In genomic region chr12:109412071-109412440, GRCm38 (mm10) we compare ENCODE assay signal across 10 mouse cellular contexts. TPM values are rescaled to one million over a fixed set of nuclear protein-coding genes. Genes with fewer than 3 reads are reported as not detected.
DNase-seq lines count a peak whose midpoint lies in the region; ATAC-seq and TF ChIP-seq lines count a peak whose summit lies in the region.
"Had no signal": no experiment of that assay in that cellular context is flagged by ENCODE, and none has a peak within 500 bp of the region (broad histone marks: within the 10 kb centered on the region; RNA-seq: fewer than 3 reads in every experiment).

No protein-coding gene starts in this region.

- no peak overlapping the region for H3K4me3 ChIP-seq in kidney, embryonic 14.5 days (ENCODE audit: low read length)
- no peak overlapping the region for H3K4me3 ChIP-seq in embryonic facial prominence, embryonic 12.5 days
- H3K4me3 ChIP-seq in limb, embryonic 13.5 days = no peak overlapping the region

- H3K9ac ChIP-seq in kidney, embryonic 14.5 days (ENCODE audit: low read depth, low read length) = no peak overlapping the region
- H3K9ac ChIP-seq in embryonic facial prominence, embryonic 12.5 days = no peak overlapping the region
- H3K9ac ChIP-seq in limb, embryonic 13.5 days = no peak overlapping the region

- peaks cover 48% of the 10 kb centered on the region for H3K4me1 ChIP-seq in kidney, embryonic 14.5 days (ENCODE audit: control insufficient read depth, insufficient read depth, low read length)
- peaks cover 74% of the 10 kb centered on the region for H3K4me1 ChIP-seq in embryonic facial prominence, embryonic 12.5 days
- peaks cover 79% of the 10 kb centered on the region for H3K4me1 ChIP-seq in limb, embryonic 13.5 days

- no peaks in the 10 kb centered on the region for H3K36me3 ChIP-seq in kidney, embryonic 14.5 days (ENCODE audit: control insufficient read depth, insufficient read depth, low read length)
- no peaks in the 10 kb centered on the region for H3K36me3 ChIP-seq in embryonic facial prominence, embryonic 12.5 days
- no peaks in the 10 kb centered on the region for H3K36me3 ChIP-seq in limb, embryonic 13.5 days

- no peak for TF ChIP-seq POLR2A in brain, embryonic 14.5 days (IDR thresholded peaks at IDR 0.05; ENCODE audit: borderline replicate concordance, extremely low read depth, insufficient read depth, insufficient read length, poor library complexity, severe bottlenecking)

- no peak for DNase-seq in kidney, adult 8-10 months
- peak; percentile 39 for DNase-seq in brain, embryonic 14.5 days (ENCODE audit: low read depth)
- no peak for DNase-seq in left cerebral cortex, postnatal 4 days
- DNase-seq: cerebellum, adult 11-12 months; lung, adult 18-20 months had no signal

- no peaks in the 10 kb centered on the region for H3K27me3 ChIP-seq in kidney, embryonic 14.5 days (ENCODE audit: control insufficient read depth, insufficient read depth, low read length)
- H3K27me3 ChIP-seq in embryonic facial prominence, embryonic 12.5 days = no peaks in the 10 kb centered on the region
- no peaks in the 10 kb centered on the region for H3K27me3 ChIP-seq in limb, embryonic 13.5 days

- peak overlapping the region; percentile 84 for H3K27ac ChIP-seq in kidney, embryonic 14.5 days (ENCODE audit: low read depth, low read length)
- H3K27ac ChIP-seq in embryonic facial prominence, embryonic 12.5 days = peak overlapping the region; percentile 92
- H3K27ac ChIP-seq in limb, embryonic 13.5 days = peak overlapping the region; percentile 92

- TF ChIP-seq CTCF in brain, embryonic 14.5 days (IDR thresholded peaks at IDR 0.05; ENCODE audit: borderline replicate concordance, extremely low read depth, insufficient read depth, insufficient read length) = no peak

- no peaks in the 10 kb centered on the region for H3K9me3 ChIP-seq in kidney, embryonic 14.5 days (ENCODE audit: control insufficient read depth, low read length)
- no peaks in the 10 kb centered on the region for H3K9me3 ChIP-seq in embryonic facial prominence, embryonic 12.5 days
- H3K9me3 ChIP-seq in limb, embryonic 13.5 days = no peaks in the 10 kb centered on the region

- WGBS in kidney, embryonic 14.5 days = 74% methylated on average over 8 of the region's 8 CpGs
- 59% methylated on average over 8 of the region's 8 CpGs for WGBS in embryonic facial prominence, embryonic 12.5 days
- 50% methylated on average over 8 of the region's 8 CpGs for WGBS in limb, embryonic 13.5 days

- intact Hi-C loops in left cerebral cortex, postnatal 4 days (cut with DNase I) = no loop called here

- no peak overlapping the region for H3K4me2 ChIP-seq in kidney, embryonic 14.5 days (replicated peaks; ENCODE audit: low read depth, low read length)
- no peak overlapping the region for H3K4me2 ChIP-seq in embryonic facial prominence, embryonic 12.5 days (replicated peaks)
- no peak overlapping the region for H3K4me2 ChIP-seq in limb, embryonic 13.5 days (replicated peaks)

- ATAC-seq in kidney, embryonic 14.5 days (ENCODE audit: low FRiP score, low TSS enrichment) = no peak
- ATAC-seq in embryonic facial prominence, embryonic 12.5 days (ENCODE audit: insufficient number of reproducible peaks, insufficient read depth, low FRiP score, low TSS enrichment) = no peak
- no peak for ATAC-seq in limb, embryonic 13.5 days (ENCODE audit: low FRiP score, low read depth)
- ATAC-seq in granulocyte monocyte progenitor cell, adult 5-6 weeks (replicated peaks; ENCODE audit: poor library complexity, severe bottlenecking) = no peak

RNA-seq across cellular contexts. Expression of gene Dlk1, which starts 40.6 kb away (rescaled TPM):
- polyA plus RNA-seq in kidney, embryonic 14.5 days (2014; fragmentation: Nextera tagmentation; extraction: Ambion mirVana) = 51.1 and 52.4 TPM in 2 replicates
- 303 and 331 TPM in 2 replicates for polyA plus RNA-seq in brain, embryonic 14.5 days (2012; rRNA removed)
- polyA plus RNA-seq in embryonic facial prominence, embryonic 12.5 days (2016; fragmentation: Nextera tagmentation; extraction: Ambion mirVana) = 316 and 347 TPM in 2 replicates
- polyA plus RNA-seq in limb, embryonic 13.5 days (2015; fragmentation: Nextera tagmentation; extraction: Ambion mirVana) = 367 and 395 TPM in 2 replicates
- total RNA-seq in left cerebral cortex, postnatal 4 days (2021) = 1 to 10 TPM; 2.6 to 4.6 TPM
- total RNA-seq in granulocyte monocyte progenitor cell, adult 5-6 weeks (2014; fragmentation: Nextera tagmentation) = not detected in 2 replicates
- not detected in 2 replicates for total RNA-seq in granulocyte monocyte progenitor cell, adult 5-6 weeks (2017)
- total RNA-seq: neutrophil, adult 5-6 weeks had no signal
